Mouse (Mus musculus) kidney, embryonic 16.5 days (tissue): ENCODE results near the gene Ifngr1. TPM values are rescaled to one million over a fixed set of nuclear protein-coding genes. Genes with fewer than 3 reads are reported as not detected.
A peak's percentile ranks its signal among the peaks of the same experiment; 100 is the strongest.

ENCODE experiments used
- ATAC-seq: fragments of 200-750 bp; cut with Nextera tagmentation; 2 replicates; pipeline ENCODE4 v1.8.0; 2017; ENCODE audit warnings: moderate TSS enrichment; ENCODE audit not compliant: low FRiP score, low TSS enrichment
- H3K27ac ChIP-seq: fragments of 300-500 bp; sonication (generic); 2 replicates; pipeline ENCODE4 v1.5.1; 2014; ENCODE audit warnings: low read length
- H3K27me3 ChIP-seq: fragments of 300-500 bp; sonication (generic); 2 replicates; pipeline ENCODE4 v1.6.1; 2014; ENCODE audit warnings: low read length, control low read depth, mixed read lengths; ENCODE audit not compliant: insufficient read depth
- H3K36me3 ChIP-seq: fragments of 300-500 bp; sonication (generic); 2 replicates; pipeline ENCODE4 v1.6.1; 2014; ENCODE audit warnings: low read length, control low read depth, mixed read lengths; ENCODE audit not compliant: insufficient read depth
- H3K4me1 ChIP-seq: fragments of 300-500 bp; sonication (generic); 2 replicates; pipeline ENCODE4 v1.6.1; 2014; ENCODE audit warnings: low read length, control low read depth, mixed read lengths; ENCODE audit not compliant: insufficient read depth
- H3K4me2 ChIP-seq: fragments of 300-500 bp; sonication (generic); replicated peaks from 2 replicates; pipeline ENCODE4 v1.6.1; 2014; ENCODE audit warnings: low read depth, low read length
- H3K4me3 ChIP-seq: fragments of 300-500 bp; sonication (generic); 2 replicates; pipeline ENCODE4 v1.5.1; 2014; ENCODE audit warnings: mild to moderate bottlenecking, low read length
- H3K9ac ChIP-seq: fragments of 300-500 bp; sonication (generic); replicated peaks from 2 replicates; pipeline ENCODE4 v1.6.1; 2014; ENCODE audit warnings: low read length
- H3K9me3 ChIP-seq: fragments of 300-500 bp; sonication (generic); 2 replicates; pipeline ENCODE4 v1.6.1; 2016; ENCODE audit warnings: low read length, control low read depth
- WGBS: fragments of 180-500 bp; shearing (Covaris S2); extraction: QIAGEN DNeasy Blood & Tissue Kit; methylation state at CpG from one replicate; pipeline ENCODE4 v1.1.7; 2014; 5-methylcytosine and 5-hydroxymethylcytosine counted together
- polyA plus RNA-seq: library from polyadenylated mRNA; unstranded; fragments of >200 nt; fragmentation: Nextera tagmentation; extraction: Ambion mirVana; gene quantifications from 2 replicates; pipeline ENCODE4 v1.2.1, GENCODE M21; 2015

The Ifngr1 gene
- polyA plus RNA-seq, 1 experiment from 2014 or later: 67.1 TPM

GRCm38 (mm10) chr10:19567481-19567880 lies 24.3 kb upstream of the Ifngr1 start:
- 97% methylated on average over 4 of the region's 4 CpGs for WGBS
- Histone ChIP-seq H3K36me3 (no peaks in the 10 kb centered on the region), H3K9ac (no peak overlapping the region), H3K9me3 (no peaks in the 10 kb centered on the region), H3K27ac (no peak overlapping the region), H3K27me3 (no peaks in the 10 kb centered on the region), H3K4me1 (no peaks in the 10 kb centered on the region), H3K4me2 (no peak overlapping the region), H3K4me3 (no peak overlapping the region)
- ATAC-seq: no peak

GRCm38 (mm10) chr10:19570288-19570687 lies 21.5 kb upstream of the Ifngr1 start:
- Histone ChIP-seq H3K36me3 (no peaks in the 10 kb centered on the region), H3K27me3 (no peaks in the 10 kb centered on the region), H3K4me2 (no peak overlapping the region), H3K9me3 (no peaks in the 10 kb centered on the region), H3K4me1 (no peaks in the 10 kb centered on the region), H3K4me3 (no peak overlapping the region), H3K9ac (no peak overlapping the region), H3K27ac (no peak overlapping the region)
- WGBS: 84% methylated on average over 4 of the region's 4 CpGs
- ATAC-seq: no peak

- Histone ChIP-seq H3K27me3 (no peaks in the 10 kb centered on the region), H3K4me2 (no peak overlapping the region), H3K4me1 (no peaks in the 10 kb centered on the region), H3K4me3 (no peak overlapping the region), H3K9ac (no peak overlapping the region), H3K27ac (no peak overlapping the region), H3K36me3 (no peaks in the 10 kb centered on the region), H3K9me3 (no peaks in the 10 kb centered on the region)
- 73% methylated on average over 1 of the region's 1 CpGs for WGBS
- no peak for ATAC-seq
Measured at GRCm38 (mm10) chr10:19570716-19571115, 21.0 kb upstream of the Ifngr1 start.

GRCm38 (mm10) chr10:19577571-19577970 lies 14.2 kb upstream of the Ifngr1 start:
- H3K4me2 ChIP-seq: no peak overlapping the region
- H3K9me3 ChIP-seq: no peaks in the 10 kb centered on the region
- H3K36me3 ChIP-seq: no peaks in the 10 kb centered on the region
- H3K9ac ChIP-seq: no peak overlapping the region
- H3K4me1 ChIP-seq: no peaks in the 10 kb centered on the region
- H3K27me3 ChIP-seq: no peaks in the 10 kb centered on the region
- ATAC-seq: no peak
- 84% methylated on average over 3 of the region's 3 CpGs for WGBS
- no peak overlapping the region for H3K4me3 ChIP-seq
- H3K27ac ChIP-seq: no peak overlapping the region

GRCm38 (mm10) chr10:19578001-19578400 lies 13.7 kb upstream of the Ifngr1 start:
- 62% methylated on average over 6 of the region's 6 CpGs for WGBS
- H3K4me3 ChIP-seq: no peak overlapping the region
- no peak for ATAC-seq

GRCm38 (mm10) chr10:19578409-19578986 lies 13.3 kb upstream of the Ifngr1 start:
- H3K9me3 ChIP-seq: no peaks in the 10 kb centered on the region
- no peak for ATAC-seq
- H3K9ac ChIP-seq: no peak overlapping the region
- H3K4me1 ChIP-seq: no peaks in the 10 kb centered on the region
- no peaks in the 10 kb centered on the region for H3K36me3 ChIP-seq
- 69% methylated on average over 9 of the region's 9 CpGs for WGBS
- no peak overlapping the region for H3K4me2 ChIP-seq
- H3K27me3 ChIP-seq: no peaks in the 10 kb centered on the region
- H3K27ac ChIP-seq: no peak overlapping the region
- H3K4me3 ChIP-seq: no peak overlapping the region

More at GRCm38 (mm10) chr10:19578001-19578400, 13.7 kb upstream of the Ifngr1 start:
- no peak overlapping the region for H3K4me2 ChIP-seq
- no peak overlapping the region for H3K27ac ChIP-seq
- H3K4me1 ChIP-seq: no peaks in the 10 kb centered on the region
- no peaks in the 10 kb centered on the region for H3K36me3 ChIP-seq
- H3K9ac ChIP-seq: no peak overlapping the region
- H3K9me3 ChIP-seq: no peaks in the 10 kb centered on the region
- no peaks in the 10 kb centered on the region for H3K27me3 ChIP-seq

GRCm38 (mm10) chr10:19580660-19581059 lies 11.1 kb upstream of the Ifngr1 start:
- Histone ChIP-seq H3K27ac (no peak overlapping the region), H3K27me3 (no peaks in the 10 kb centered on the region), H3K4me1 (no peaks in the 10 kb centered on the region), H3K4me2 (no peak overlapping the region), H3K4me3 (no peak overlapping the region), H3K9ac (no peak overlapping the region), H3K9me3 (no peaks in the 10 kb centered on the region), H3K36me3 (no peaks in the 10 kb centered on the region)
- no peak for ATAC-seq
- 58% methylated on average over 3 of the region's 3 CpGs for WGBS

- Histone ChIP-seq H3K27ac (peak overlapping the region; percentile 50; the same call in 1 of the 2 replicates), H3K9ac (no peak overlapping the region), H3K4me1 (no peaks in the 10 kb centered on the region), H3K4me3 (no peak overlapping the region), H3K36me3 (no peaks in the 10 kb centered on the region), H3K27me3 (no peaks in the 10 kb centered on the region), H3K4me2 (no peak overlapping the region), H3K9me3 (peaks cover 3% of the 10 kb centered on the region; the same call in 1 of the 2 replicates)
- 73% methylated on average over 9 of the region's 9 CpGs for WGBS
- no peak for ATAC-seq
Measured at GRCm38 (mm10) chr10:19581844-19582582, 9.7 kb upstream of the Ifngr1 start.

- Histone ChIP-seq H3K27me3 (no peaks in the 10 kb centered on the region), H3K4me3 (no peak overlapping the region), H3K4me1 (no peaks in the 10 kb centered on the region), H3K9ac (no peak overlapping the region), H3K36me3 (no peaks in the 10 kb centered on the region), H3K27ac (peak overlapping the region; percentile 50; the same call in 1 of the 2 replicates), H3K9me3 (peaks cover 3% of the 10 kb centered on the region; the same call in 1 of the 2 replicates), H3K4me2 (no peak overlapping the region)
- 53% methylated on average over 7 of the region's 7 CpGs for WGBS
- no peak for ATAC-seq
Measured at GRCm38 (mm10) chr10:19582806-19583430, 8.8 kb upstream of the Ifngr1 start.

- no peak for ATAC-seq
- 77% methylated on average over 2 of the region's 2 CpGs for WGBS
Measured at GRCm38 (mm10) chr10:19584064-19584463, 7.7 kb upstream of the Ifngr1 start.

More at GRCm38 (mm10) chr10:19584064-19584463, 7.7 kb upstream of the Ifngr1 start:
- H3K9ac ChIP-seq: no peak overlapping the region
- no peaks in the 10 kb centered on the region for H3K36me3 ChIP-seq
- no peaks in the 10 kb centered on the region for H3K4me1 ChIP-seq
- no peak overlapping the region for H3K4me2 ChIP-seq
- H3K4me3 ChIP-seq: no peak overlapping the region
- no peaks in the 10 kb centered on the region for H3K27me3 ChIP-seq
- H3K27ac ChIP-seq: no peak overlapping the region; the same call in 1 of the 2 replicates
- peaks cover 3% of the 10 kb centered on the region; the same call in 1 of the 2 replicates for H3K9me3 ChIP-seq
